Mouse (Mus musculus) MEL (cell line): Measurements from ENCODE around the gene 1700003F12Rik. TPM values are rescaled to one million over a fixed set of nuclear protein-coding genes. Genes with fewer than 3 reads are reported as not detected.

Source experiments
- DNase-seq: peaks from one replicate; pipeline ENCODE4 v3.0.0; 2011; ENCODE audit warnings: low read depth, low spot score
- H3K27ac ChIP-seq: 2 replicates; pipeline ENCODE4 v1.5.1; 2012; ENCODE audit warnings: low read depth, mild to moderate bottlenecking, control low read depth, low read length, moderate library complexity; ENCODE audit not compliant: control insufficient read depth
- H3K27me3 ChIP-seq, 2 experiments: fragments of 150-350 bp in 1 of 2; sonication (generic) in 1 of 2; 2 replicates each; pipeline ENCODE4 v1.6.1; 2012; ENCODE audit warnings: low read length in 2 of 2, mild to moderate bottlenecking in 2 of 2, improper control_type of control experiment in 1 of 2, moderate library complexity in 1 of 2; ENCODE audit not compliant: insufficient read depth in 2 of 2, control insufficient read depth in 1 of 2
- H3K36me3 ChIP-seq, 2 experiments: 2 replicates each; pipeline ENCODE4 v1.6.1; 2012 to 2014; ENCODE audit warnings: low read length in 2 of 2, improper control_type of control experiment in 1 of 2, inconsistent platforms in 1 of 2, mild to moderate bottlenecking in 1 of 2; ENCODE audit not compliant: insufficient read depth in 2 of 2, control insufficient read depth in 1 of 2
- H3K4me1 ChIP-seq, 2 experiments: fragments of 150-350 bp in 1 of 2; sonication (generic) in 1 of 2; 2 replicates each; pipeline ENCODE4 v1.6.1; 2012; ENCODE audit warnings: low read length in 2 of 2, improper control_type of control experiment in 1 of 2, mild to moderate bottlenecking in 1 of 2; ENCODE audit not compliant: insufficient read depth in 2 of 2, control insufficient read depth in 1 of 2
- H3K4me3 ChIP-seq, 2 experiments: fragments of 150-350 bp in 1 of 2; sonication (generic) in 1 of 2; 2 replicates each; pipeline ENCODE4 v1.5.1; 2012; ENCODE audit warnings: low read depth in 2 of 2, low read length in 2 of 2, mild to moderate bottlenecking in 2 of 2, moderate library complexity in 2 of 2, control low read depth in 1 of 2, improper control_type of control experiment in 1 of 2; ENCODE audit not compliant: control insufficient read depth in 1 of 2, insufficient read depth in 1 of 2
- H3K79me2 ChIP-seq: 2 replicates; pipeline ENCODE4 v1.6.1; 2012; ENCODE audit warnings: mild to moderate bottlenecking, low read length, moderate library complexity; ENCODE audit not compliant: control insufficient read depth, poor library complexity, insufficient read depth
- H3K9ac ChIP-seq: 2 replicates; pipeline ENCODE4 v1.6.1; 2012; ENCODE audit warnings: low read depth, mild to moderate bottlenecking, control low read depth, low read length, moderate library complexity; ENCODE audit not compliant: control insufficient read depth, poor library complexity, severe bottlenecking
- H3K9me3 ChIP-seq: fragments of 150-350 bp; sonication (generic); replicated peaks from 2 replicates; pipeline ENCODE4 v1.6.1; 2012; ENCODE audit warnings: mild to moderate bottlenecking, low read length, improper control_type of control experiment, moderate library complexity; ENCODE audit not compliant: insufficient read depth
- BHLHE40 ChIP-seq: IDR thresholded peaks from 2 replicates; pipeline ENCODE4 v1.6.1; 2012; ENCODE audit warnings: low read depth, mild to moderate bottlenecking, inconsistent platforms, low read length, improper control_type of control experiment, borderline replicate concordance
- ELF1 ChIP-seq: IDR thresholded peaks from 2 replicates; pipeline ENCODE4 v1.6.1; 2014; ENCODE audit warnings: low read depth, mild to moderate bottlenecking, inconsistent platforms, low read length, improper control_type of control experiment, moderate library complexity
- GATA1 ChIP-seq: IDR thresholded peaks from 2 replicates; pipeline ENCODE4 v1.6.1; 2011; ENCODE audit warnings: low read depth, low read length, improper control_type of control experiment
- HCFC1 ChIP-seq: IDR thresholded peaks from 2 replicates; pipeline ENCODE4 v1.6.1; 2012; ENCODE audit warnings: low read depth, mild to moderate bottlenecking, inconsistent platforms, low read length, improper control_type of control experiment, moderate library complexity
- MXI1 ChIP-seq: IDR thresholded peaks from 2 replicates; pipeline ENCODE4 v1.6.1; 2011; ENCODE audit warnings: mild to moderate bottlenecking, low read depth, low read length, improper control_type of control experiment
- NELFE ChIP-seq: IDR thresholded peaks from 2 replicates; pipeline ENCODE4 v1.6.1; 2011; ENCODE audit warnings: low read depth, low read length, improper control_type of control experiment
- RCOR1 ChIP-seq: IDR thresholded peaks from 2 replicates; pipeline ENCODE4 v1.6.1; 2012; ENCODE audit warnings: low read depth, mild to moderate bottlenecking, inconsistent platforms, low read length, improper control_type of control experiment
- ZNF384 ChIP-seq: IDR thresholded peaks from 2 replicates; pipeline ENCODE4 v1.6.1; 2012; ENCODE audit warnings: low read depth, mild to moderate bottlenecking, inconsistent platforms, low read length, improper control_type of control experiment
- polyA plus RNA-seq, 2 experiments: library from polyadenylated mRNA; stranded (reverse) in 1 of 2; unstranded in 1 of 2; fragments of >175 nt in 1 of 2; fragments of >200 nt in 1 of 2; gene quantifications; 2 replicates each; pipeline versions ENCODE4 v1.2.1 to v1.2.4; 2012; ENCODE audit warnings: low replicate concordance in 2 of 2, low read depth in 1 of 2; ENCODE audit not compliant: insufficient read length in 2 of 2, insufficient read depth in 1 of 2, missing spikeins in 1 of 2
- total RNA-seq: library from RNA; depleted of rRNA; stranded (reverse); fragments of 300-350 nt; gene quantifications from 2 replicates; pipeline ENCODE4 v1.2.3, GENCODE M21; 2012; rRNA removed

The 1700003F12Rik gene
- total and polyA plus RNA-seq, 3 experiments = 0.42 to 0.72 TPM; not detected in 1

DNA sequence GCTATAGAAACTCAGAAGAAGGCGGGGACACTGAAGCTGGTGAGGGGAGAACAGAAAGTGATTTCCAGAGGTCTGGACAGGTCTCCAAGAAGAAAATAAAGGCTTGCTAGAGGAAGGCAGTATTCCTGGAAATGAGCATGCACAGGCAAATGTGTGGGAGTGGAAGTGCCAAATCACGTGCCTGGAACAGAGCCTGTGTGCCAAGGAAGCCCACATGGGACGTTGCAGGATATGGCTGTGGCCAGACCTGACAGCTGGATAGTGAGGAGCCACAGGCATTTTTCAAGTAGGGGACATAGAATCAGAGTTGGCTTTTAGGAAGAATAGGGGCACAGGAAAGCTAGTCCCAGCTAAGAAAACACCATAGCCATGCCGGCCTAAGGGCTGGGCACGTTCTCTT lies 48.9 kb downstream of the 1700003F12Rik start:
- Histone ChIP-seq H3K9ac (no peak overlapping the region), H3K9me3 (no peaks in the 10 kb centered on the region), H3K4me3 (no peak overlapping the region), H3K4me1 (0 out of 4 replicates have a peak, but pooled peaks cover 0 to 4% of the 10 kb centered on the region in 2 experiments), H3K36me3 (no peaks in the 10 kb centered on the region), H3K27ac (no peak overlapping the region), H3K27me3 (no peaks in the 10 kb centered on the region), H3K79me2 (no peaks in the 10 kb centered on the region)
- DNase-seq = no peak
- TF ChIP-seq ZNF384 (no peak), RCOR1 (no peak), NELFE (no peak)

DNA sequence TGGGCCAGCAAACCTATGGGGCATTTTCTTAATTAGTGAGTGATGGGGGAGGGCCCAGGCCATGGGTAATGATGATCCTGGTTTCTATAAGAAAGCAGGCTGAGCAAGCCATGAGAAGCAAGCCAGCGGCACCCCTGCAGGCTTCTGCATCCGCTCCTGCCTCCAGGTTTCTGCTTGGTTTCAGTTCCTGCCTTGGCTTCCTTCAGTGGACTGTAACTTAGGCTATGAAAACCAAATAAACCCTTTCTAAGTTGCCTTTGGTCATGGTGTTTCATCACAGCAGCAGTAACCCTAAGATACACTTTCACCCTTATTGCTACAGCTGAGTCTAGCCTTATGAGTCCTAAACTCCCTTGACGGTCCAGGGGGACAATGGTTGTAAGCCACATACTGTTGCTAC lies 50.5 kb downstream of the 1700003F12Rik start:
- Histone ChIP-seq H3K4me3 (no peak overlapping the region), H3K9me3 (no peaks in the 10 kb centered on the region), H3K36me3 (no peaks in the 10 kb centered on the region), H3K4me1 (no peaks in the 10 kb centered on the region), H3K79me2 (no peaks in the 10 kb centered on the region), H3K27ac (no peak overlapping the region), H3K9ac (no peak overlapping the region), H3K27me3 (no peaks in the 10 kb centered on the region)
- no peak for TF ChIP-seq GATA1
- no peak for TF ChIP-seq HCFC1
- no peak for TF ChIP-seq BHLHE40
- no peak for TF ChIP-seq ELF1
- no peak for TF ChIP-seq MXI1
- DNase-seq = no peak

Other genes starting within 250 kb of the 1700003F12Rik start
- not detected in 2 replicates for gene Bpifb9b, start 239.9 kb upstream of the 1700003F12Rik start, total RNA-seq
- not detected for gene Bpifb9b, start 239.9 kb upstream of the 1700003F12Rik start, polyA plus RNA-seq
- 14.1 and 14.7 TPM in 2 replicates for gene Cdk5rap1, start 174.1 kb upstream of the 1700003F12Rik start, total RNA-seq
- 10 to 100 TPM in 1 of 2 experiments, not detected in 1; 13.1 TPM for gene Cdk5rap1, start 174.1 kb upstream of the 1700003F12Rik start, polyA plus RNA-seq
- gene Snta1, start 139.0 kb upstream of the 1700003F12Rik start, total RNA-seq = 2.7 and 3.0 TPM in 2 replicates
- gene Snta1, start 139.0 kb upstream of the 1700003F12Rik start, polyA plus RNA-seq = 1 to 10 TPM in 1 of 2 experiments, not detected in 1; 6.7 TPM
- gene Cbfa2t2, start 110.6 kb upstream of the 1700003F12Rik start, total RNA-seq = 5.9 and 8.9 TPM in 2 replicates
- 10 to 100 TPM in 1 of 2 experiments, not detected in 1; 23.1 TPM for gene Cbfa2t2, start 110.6 kb upstream of the 1700003F12Rik start, polyA plus RNA-seq
- gene Actl10, start 4.7 kb downstream of the 1700003F12Rik start, total RNA-seq = 0.13 and 0.35 TPM in 2 replicates
- under 1 TPM in 1 of 2 experiments, not detected in 1; 0.79 TPM for gene Actl10, start 4.7 kb downstream of the 1700003F12Rik start, polyA plus RNA-seq
- 3.8 and 4.0 TPM in 2 replicates for gene Necab3, start 11.8 kb downstream of the 1700003F12Rik start, total RNA-seq
- 10 to 100 TPM in 1 of 2 experiments, not detected in 1; 12.1 TPM for gene Necab3, start 11.8 kb downstream of the 1700003F12Rik start, polyA plus RNA-seq
- gene E2f1, start 22.8 kb downstream of the 1700003F12Rik start, total RNA-seq = 14.8 and 17.4 TPM in 2 replicates
- gene E2f1, start 22.8 kb downstream of the 1700003F12Rik start, polyA plus RNA-seq = 10 to 100 TPM in 1 of 2 experiments, not detected in 1; 41.6 TPM
- 5.9 and 6.8 TPM in 2 replicates for gene Pxmp4, start 56.6 kb downstream of the 1700003F12Rik start, total RNA-seq
- gene Pxmp4, start 56.6 kb downstream of the 1700003F12Rik start, polyA plus RNA-seq = 10 to 100 TPM in 1 of 2 experiments, not detected in 1; 12.2 TPM
- gene Zfp341, start 66.2 kb downstream of the 1700003F12Rik start, total RNA-seq = 2.0 TPM in 2 replicates
- gene Zfp341, start 66.2 kb downstream of the 1700003F12Rik start, polyA plus RNA-seq = 1 to 10 TPM in 1 of 2 experiments, not detected in 1; 6.3 TPM
- not detected in 2 replicates for gene 4930519P11Rik, start 66.4 kb downstream of the 1700003F12Rik start, total RNA-seq
- gene 4930519P11Rik, start 66.4 kb downstream of the 1700003F12Rik start, polyA plus RNA-seq = under 1 TPM in 1 of 2 experiments, not detected in 1; 0.22 TPM
- gene Chmp4b, start 104.6 kb downstream of the 1700003F12Rik start, total RNA-seq = 118 TPM in 2 replicates
- 100 to 1,000 TPM in 1 of 2 experiments, not detected in 1; 196 TPM for gene Chmp4b, start 104.6 kb downstream of the 1700003F12Rik start, polyA plus RNA-seq
- not detected in 2 replicates for gene Gm14214, start 222.9 kb downstream of the 1700003F12Rik start, total RNA-seq
- under 1 TPM in 1 of 2 experiments, not detected in 1; 0.17 TPM for gene Gm14214, start 222.9 kb downstream of the 1700003F12Rik start, polyA plus RNA-seq
- 214 and 237 TPM in 2 replicates for gene Raly, start 244.0 kb downstream of the 1700003F12Rik start, total RNA-seq
- 100 to 1,000 TPM in 1 of 2 experiments, not detected in 1; 407 TPM for gene Raly, start 244.0 kb downstream of the 1700003F12Rik start, polyA plus RNA-seq
- not detected in 2 replicates for gene a, start 244.3 kb downstream of the 1700003F12Rik start, total RNA-seq
- gene a, start 244.3 kb downstream of the 1700003F12Rik start, polyA plus RNA-seq = not detected